Mouse (Mus musculus) stomach, postnatal 0 days (tissue): Measurements from ENCODE around the gene Gm16427. TPM values are rescaled to one million over a fixed set of nuclear protein-coding genes. Genes with fewer than 3 reads are reported as not detected.
"Not testable (repeated sequence)": the region's sequence is repeated elsewhere in the genome, so short reads cannot be mapped to it uniquely, and the experiment has no call there.

Source experiments
- ATAC-seq: fragments of 200-750 bp; cut with Nextera tagmentation; 2 replicates; pipeline ENCODE4 v1.8.0; 2017; ENCODE audit not compliant: low FRiP score, low TSS enrichment
- DNase-seq: peaks from one replicate; pipeline ENCODE4 v3.0.0-alpha.2; 2016; ENCODE audit warnings: low spot score
- H3K27ac ChIP-seq: fragments of 300-500 bp; sonication (generic); replicated peaks from 2 replicates; pipeline ENCODE4 v1.5.1; 2014; ENCODE audit warnings: mild to moderate bottlenecking, control low read depth
- H3K27me3 ChIP-seq: fragments of 300-500 bp; sonication (generic); 2 replicates; pipeline ENCODE4 v1.6.1; 2014; ENCODE audit warnings: low read length; ENCODE audit not compliant: control insufficient read depth, insufficient read depth
- H3K36me3 ChIP-seq: fragments of 300-500 bp; sonication (generic); 2 replicates; pipeline ENCODE4 v1.6.1; 2014; ENCODE audit warnings: low read length, mixed read lengths; ENCODE audit not compliant: control insufficient read depth, insufficient read depth
- H3K4me1 ChIP-seq: fragments of 300-500 bp; sonication (generic); replicated peaks from 2 replicates; pipeline ENCODE4 v1.6.1; 2014; ENCODE audit warnings: antibody characterized with exemption; ENCODE audit not compliant: control insufficient read depth, insufficient read depth
- H3K4me2 ChIP-seq: fragments of 300-500 bp; sonication (generic); replicated peaks from 2 replicates; pipeline ENCODE4 v1.6.1; 2014; ENCODE audit warnings: low read depth, mild to moderate bottlenecking, control low read depth, moderate library complexity
- H3K4me3 ChIP-seq: fragments of 300-500 bp; sonication (generic); 2 replicates; pipeline ENCODE4 v1.5.1; 2014; ENCODE audit warnings: low read depth, low read length, control low read depth
- H3K9ac ChIP-seq: fragments of 300-500 bp; sonication (generic); 2 replicates; pipeline ENCODE4 v1.6.1; 2014; ENCODE audit warnings: mild to moderate bottlenecking, low read length, control low read depth, mixed read lengths
- H3K9me3 ChIP-seq: fragments of 300-500 bp; sonication (generic); 2 replicates; pipeline ENCODE4 v1.6.1; 2016; ENCODE audit warnings: low read length; ENCODE audit not compliant: control insufficient read depth
- WGBS: fragments of 180-500 bp; shearing (Covaris S2); extraction: QIAGEN DNeasy Blood & Tissue Kit; methylation state at CpG from one replicate; pipeline ENCODE4 v1.1.7; 2014; 5-methylcytosine and 5-hydroxymethylcytosine counted together
- polyA plus RNA-seq: library from polyadenylated mRNA; unstranded; fragments of >200 nt; fragmentation: Nextera tagmentation; extraction: Ambion mirVana; gene quantifications from 2 replicates; pipeline ENCODE4 v1.2.1, GENCODE M21; 2015

The Gm16427 gene
- not detected in 2 replicates for polyA plus RNA-seq

DNA sequence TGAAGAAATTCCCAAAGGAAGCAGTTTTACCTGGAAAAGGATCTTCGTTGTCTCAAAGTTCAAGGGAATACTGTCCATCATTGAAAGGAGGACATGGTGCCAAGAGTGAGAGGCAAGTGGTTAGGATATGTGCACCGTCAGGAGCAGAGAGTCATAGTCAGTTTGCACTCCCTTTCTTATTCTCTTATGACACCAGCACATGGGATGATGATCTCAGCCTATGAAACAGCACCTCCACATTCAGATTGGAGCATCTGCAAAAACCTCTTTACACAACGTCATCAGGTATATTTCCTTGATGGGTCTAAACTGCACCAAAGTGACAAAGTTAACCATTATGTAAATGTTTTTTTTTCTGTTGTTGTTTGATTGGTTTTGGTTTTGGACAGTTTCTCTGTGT lies at the start of gene Gm16427:
Gene Gm16427 (minus strand): TSS at position 101 of the 400 bp plus-strand sequence.
- WGBS, result 50% methylated on average over 1 of the region's 3 CpGs
- H3K27me3 ChIP-seq, ATAC-seq: not testable (repeated sequence)

More for the DNA sequence above, at the start of gene Gm16427:
- not testable (repeated sequence) for H3K4me1 ChIP-seq, DNase-seq, H3K9me3 ChIP-seq, H3K4me3 ChIP-seq, H3K27ac ChIP-seq, H3K36me3 ChIP-seq, H3K9ac ChIP-seq, H3K4me2 ChIP-seq

Other genes with a start within 250 kb of the Gm16427 start
- gene C87414, start 131.4 kb upstream of the Gm16427 start, polyA plus RNA-seq, result not detected in 2 replicates